Mouse (Mus musculus) G1E (cell line): ENCODE results near the gene Ppan. TPM values are rescaled to one million over a fixed set of nuclear protein-coding genes. Genes with fewer than 3 reads are reported as not detected.

Experiments used
- ATAC-seq: 2 replicates; pipeline ENCODE4 v1.8.0; 2016; ENCODE audit warnings: mild to moderate bottlenecking; ENCODE audit not compliant: insufficient number of reproducible peaks, poor library complexity, low FRiP score, severe bottlenecking; ENCODE audit errors: extremely low read depth
- DNase-seq: peaks from one replicate; pipeline ENCODE4 v3.0.0; 2012; ENCODE audit warnings: low spot score
- H3K27me3 ChIP-seq: 2 replicates; pipeline ENCODE4 v1.6.1; 2012; ENCODE audit warnings: mild to moderate bottlenecking, low read length, inconsistent platforms; ENCODE audit not compliant: insufficient read depth
- H3K36me3 ChIP-seq: replicated peaks from 2 replicates; pipeline ENCODE3; 2012; ENCODE audit warnings: mild to moderate bottlenecking, inconsistent platforms
- H3K4me1 ChIP-seq: 2 replicates; pipeline ENCODE4 v1.6.1; 2012; ENCODE audit warnings: low read depth, low read length, inconsistent platforms, mixed read lengths; ENCODE audit not compliant: insufficient read depth
- H3K4me3 ChIP-seq: 2 replicates; pipeline ENCODE4 v1.5.1; 2012; ENCODE audit warnings: low read depth, mild to moderate bottlenecking, inconsistent platforms, low read length, moderate library complexity, mixed read lengths
- H3K9me3 ChIP-seq: replicated peaks from 2 replicates; pipeline ENCODE4 v1.6.1; 2012; ENCODE audit warnings: inconsistent platforms
- CTCF ChIP-seq: IDR thresholded peaks from 2 replicates; pipeline ENCODE4 v1.5.1; 2012; ENCODE audit warnings: low read depth, low read length, inconsistent platforms, mixed read lengths
- GATA1 ChIP-seq: IDR thresholded peaks from 2 replicates; pipeline ENCODE4 v1.6.1; 2012; ENCODE audit warnings: borderline replicate concordance, low read length, inconsistent platforms, mixed read lengths
- GATA2 ChIP-seq: IDR thresholded peaks from 2 replicates; pipeline ENCODE4 v1.6.1; 2012; ENCODE audit warnings: low read depth, low read length, inconsistent platforms, borderline replicate concordance
- POLR2AphosphoS5 ChIP-seq: IDR thresholded peaks from 2 replicates; pipeline ENCODE4 v1.6.1; 2012; ENCODE audit warnings: low read depth, low read length, inconsistent platforms; ENCODE audit not compliant: insufficient replicate concordance
- TAL1 ChIP-seq: conservative IDR thresholded peaks from 2 replicates; pipeline ENCODE4 v1.6.1; 2012; ENCODE audit warnings: low read depth, low read length, inconsistent platforms, mixed read lengths
- polyA plus RNA-seq: library from polyadenylated mRNA; stranded (reverse); fragments of >175 nt; gene quantifications from 2 replicates; pipeline ENCODE4 v1.2.3, GENCODE M21; 2012
- total RNA-seq, 2 experiments: library from RNA; stranded (forward) in 1 of 2; stranded (reverse) in 1 of 2; fragments of 200-1000 nt in 1 of 2; fragments of >200 nt in 1 of 2; fragmentation: Nextera tagmentation in 1 of 2; gene quantifications; 2 replicates each; pipeline ENCODE4 v1.2.3; 2014 to 2017

The Ppan gene
- total and polyA plus RNA-seq, 3 experiments, result 47.7 to 297 (median 66.9) TPM

DNA sequence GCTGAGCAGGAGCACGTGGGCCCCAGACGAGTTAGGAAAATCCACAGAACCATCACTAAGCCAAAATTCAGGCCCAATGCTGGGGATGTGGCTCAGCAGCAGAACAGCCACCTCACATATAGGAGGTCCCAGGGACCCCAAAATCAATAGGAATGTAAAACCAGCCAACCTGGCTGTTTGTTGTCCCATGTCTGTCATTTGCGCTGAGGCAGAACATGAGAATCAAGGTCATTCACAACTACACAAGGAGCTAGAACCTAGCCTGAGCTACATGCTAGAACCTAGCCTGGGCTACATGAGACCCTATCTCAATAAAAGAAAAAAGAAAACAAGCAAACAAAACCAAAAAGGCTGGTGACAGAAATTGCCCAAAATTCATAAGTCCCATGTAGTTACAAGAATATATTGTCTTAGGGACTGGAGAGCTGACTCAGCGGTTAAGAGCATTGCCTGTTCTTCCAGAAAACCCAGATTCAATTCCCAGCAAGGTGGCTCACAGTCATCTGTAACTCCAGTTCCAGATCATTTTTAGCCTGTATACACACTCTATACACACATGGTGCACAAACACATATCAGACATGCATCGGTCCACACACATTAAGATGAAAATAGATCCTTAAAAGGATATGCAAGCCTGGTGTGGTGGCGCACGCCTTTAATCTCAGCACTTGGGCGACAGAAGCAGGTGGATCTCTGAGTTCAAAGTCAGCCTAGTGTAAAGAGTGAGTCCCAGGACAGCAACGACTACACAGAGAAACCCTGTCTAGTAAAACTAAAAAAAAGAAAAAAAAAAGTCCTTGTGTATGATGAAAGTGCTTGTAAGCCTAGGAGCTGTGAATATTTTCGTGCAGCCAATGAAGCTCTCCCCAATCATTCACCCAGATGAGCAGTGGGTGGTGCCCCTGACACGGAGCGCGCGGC is 10.6 kb upstream of the Ppan start:
- no peak for TF ChIP-seq GATA2
- no peak for TF ChIP-seq POLR2AphosphoS5
- no peak for TF ChIP-seq TAL1
- no peak for TF ChIP-seq GATA1
- no peak for TF ChIP-seq CTCF
- H3K4me3 ChIP-seq, result peak overlapping the region; percentile 71

GRCm38 (mm10) chr9:20878041-20878709 is 9.8 kb upstream of the Ppan start:
- H3K4me3 ChIP-seq, result peak overlapping the region; percentile 71
- DNase-seq (peak; percentile 96), ATAC-seq (peak; percentile 74)
- H3K4me1 ChIP-seq, result peaks cover 24% of the 10 kb centered on the region
- H3K27me3 ChIP-seq, result peaks cover 12% of the 10 kb centered on the region; the same call in 1 of the 2 replicates
- TF ChIP-seq GATA1 (no peak), CTCF (peak; percentile 46), GATA2 (no peak), TAL1 (no peak)
- no peaks in the 10 kb centered on the region for H3K9me3 ChIP-seq
- peaks cover 3% of the 10 kb centered on the region for H3K36me3 ChIP-seq

More for the DNA sequence above, 10.6 kb upstream of the Ppan start:
- no peaks in the 10 kb centered on the region for H3K9me3 ChIP-seq
- no peak for DNase-seq
- H3K36me3 ChIP-seq, result peaks cover 3% of the 10 kb centered on the region
- ATAC-seq, result no peak
- peaks cover 24% of the 10 kb centered on the region for H3K4me1 ChIP-seq
- peaks cover 18% of the 10 kb centered on the region; the same call in 1 of the 2 replicates for H3K27me3 ChIP-seq

GRCm38 (mm10) chr9:20878710-20879065 is 9.3 kb upstream of the Ppan start:
- H3K4me1 ChIP-seq, result peaks cover 24% of the 10 kb centered on the region
- H3K4me3 ChIP-seq, result peak overlapping the region; percentile 71
- DNase-seq (no peak), ATAC-seq (no peak)
- no peaks in the 10 kb centered on the region for H3K9me3 ChIP-seq
- H3K36me3 ChIP-seq, result peaks cover 3% of the 10 kb centered on the region
- no peak for TF ChIP-seq CTCF
- TF ChIP-seq GATA1, result no peak
- TF ChIP-seq GATA2, result no peak
- TF ChIP-seq TAL1, result no peak
- no peak for TF ChIP-seq POLR2AphosphoS5
- H3K27me3 ChIP-seq, result peaks cover 12% of the 10 kb centered on the region; the same call in 1 of the 2 replicates

- Histone ChIP-seq H3K4me1 (peaks cover 24% of the 10 kb centered on the region), H3K9me3 (peaks cover 2% of the 10 kb centered on the region), H3K4me3 (peak within 1 kb of the TSS; percentile 71), H3K27me3 (peaks cover 12% of the 10 kb centered on the region; the same call in 1 of the 2 replicates), H3K36me3 (peaks cover 3% of the 10 kb centered on the region)
- TF ChIP-seq CTCF (no peak), GATA1 (no peak), TAL1 (no peak), POLR2AphosphoS5 (no peak), GATA2 (no peak)
- no peak for DNase-seq
- ATAC-seq, result no peak
Observed at GRCm38 (mm10) chr9:20879097-20879792, 8.7 kb upstream of the Ppan start, which contains the start of gene Angptl6. TSS of gene Angptl6 (minus strand) at chr9:20879727.

DNA sequence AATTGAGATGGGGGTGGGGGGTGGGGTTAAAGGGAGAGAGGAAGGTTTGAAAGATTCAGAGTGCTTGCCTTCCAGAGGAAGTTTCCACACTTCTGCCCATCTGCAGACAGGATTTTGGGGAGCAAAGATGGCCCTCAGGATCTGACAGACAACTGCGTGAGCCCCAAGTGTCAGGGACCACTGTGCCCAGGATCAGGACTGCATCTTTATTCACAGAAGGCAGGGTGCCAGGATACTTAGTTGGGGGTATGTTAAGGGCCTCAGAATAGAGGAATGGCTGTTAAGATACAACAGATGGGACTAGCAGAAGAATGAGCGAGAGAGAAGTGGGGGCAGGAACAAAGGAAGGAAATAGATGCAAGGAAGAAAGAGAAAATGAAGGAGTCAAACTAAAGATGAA is 1.4 kb upstream of the Ppan start:
- TF ChIP-seq CTCF, result no peak
- no peak for TF ChIP-seq POLR2AphosphoS5
- ATAC-seq, result no peak
- DNase-seq, result no peak
- H3K36me3 ChIP-seq, result peaks cover 24% of the 10 kb centered on the region
- H3K27me3 ChIP-seq, result no peaks in the 10 kb centered on the region
- peaks cover 29% of the 10 kb centered on the region for H3K4me1 ChIP-seq
- peaks cover 9% of the 10 kb centered on the region for H3K9me3 ChIP-seq
- no peak overlapping the region for H3K4me3 ChIP-seq

- no peak for DNase-seq
- ATAC-seq, result no peak
- TF ChIP-seq TAL1 (no peak), POLR2AphosphoS5 (no peak), GATA1 (no peak)
- Histone ChIP-seq H3K4me1 (peaks cover 35% of the 10 kb centered on the region), H3K4me3 (no peak overlapping the region), H3K27me3 (no peaks in the 10 kb centered on the region), H3K36me3 (peaks cover 31% of the 10 kb centered on the region), H3K9me3 (peaks cover 9% of the 10 kb centered on the region)
Observed at GRCm38 (mm10) chr9:20887191-20887590, 784 bp upstream of the Ppan start.
